Mouse (Mus musculus) T-helper 1 cell (primary cell): ENCODE results near the gene Psmg3.

ENCODE experiments used
- in situ Hi-C: fragments of 300-600 bp; cut with MboI, MseI; formaldehyde crosslinking; loops from one replicate; pipeline ENCODE4 v1.15.1; 2025; ENCODE audit warnings: high pct_unique_total_duplicates

Psmg3 gene

GRCm38 (mm10) chr5:139816445-139816844 lies 10.2 kb downstream of the Psmg3 start:
- in situ Hi-C loops: loop anchor here (5.0 kb wide), 1 partner anchor 104 kb away; no protein-coding TSS in a partner anchor

- in situ Hi-C loops: loop anchor here (5.0 kb wide), 1 partner anchor 104 kb away; no protein-coding TSS in a partner anchor
These were observed 10.7 kb downstream of the Psmg3 start for GRCm38 (mm10) chr5:139815964-139816363.

GRCm38 (mm10) chr5:139813963-139814381 lies 12.7 kb downstream of the Psmg3 start:
- in situ Hi-C loops: no loop called here

- in situ Hi-C loops: no loop called here
These were observed 13.6 kb downstream of the Psmg3 start for GRCm38 (mm10) chr5:139813126-139813490.

- in situ Hi-C loops: no loop called here
These were observed 14.1 kb downstream of the Psmg3 start for GRCm38 (mm10) chr5:139812398-139813125.

- in situ Hi-C loops: no loop called here
These were observed 14.8 kb downstream of the Psmg3 start for GRCm38 (mm10) chr5:139811677-139812397.

- in situ Hi-C loops: no loop called here
These were observed 17.3 kb downstream of the Psmg3 start for GRCm38 (mm10) chr5:139809397-139809796.

- in situ Hi-C loops: no loop called here
These were observed 20.8 kb downstream of the Psmg3 start for GRCm38 (mm10) chr5:139805924-139806323.

- in situ Hi-C loops: no loop called here
These were observed 22.0 kb downstream of the Psmg3 start for GRCm38 (mm10) chr5:139804573-139805111.

GRCm38 (mm10) chr5:139804107-139804551 lies 22.6 kb downstream of the Psmg3 start:
- in situ Hi-C loops: no loop called here

GRCm38 (mm10) chr5:139803601-139804102 lies 23.0 kb downstream of the Psmg3 start:
- in situ Hi-C loops: no loop called here

GRCm38 (mm10) chr5:139803165-139803564 lies 23.5 kb downstream of the Psmg3 start:
- in situ Hi-C loops: no loop called here

- in situ Hi-C loops: no loop called here
These were observed 24.8 kb downstream of the Psmg3 start for GRCm38 (mm10) chr5:139801880-139802279.

GRCm38 (mm10) chr5:139801231-139801630 lies 25.5 kb downstream of the Psmg3 start:
- in situ Hi-C loops: no loop called here

GRCm38 (mm10) chr5:139799801-139800590 lies 26.7 kb downstream of the Psmg3 start:
- in situ Hi-C loops: loop anchor here (10.0 kb wide), 1 partner anchor 795 kb away; no protein-coding TSS in a partner anchor

GRCm38 (mm10) chr5:139799041-139799440 lies 27.6 kb downstream of the Psmg3 start:
- in situ Hi-C loops: loop anchor here (10.0 kb wide), 1 partner anchor 796 kb away; no protein-coding TSS in a partner anchor

GRCm38 (mm10) chr5:139798168-139798900 lies 28.4 kb downstream of the Psmg3 start:
- in situ Hi-C loops: loop anchor here (10.0 kb wide), 1 partner anchor 796 kb away; no protein-coding TSS in a partner anchor

- in situ Hi-C loops: loop anchor here (10.0 kb wide), 1 partner anchor 797 kb away; no protein-coding TSS in a partner anchor
These were observed 29.1 kb downstream of the Psmg3 start for GRCm38 (mm10) chr5:139797473-139798167.

GRCm38 (mm10) chr5:139796900-139797299 lies 29.8 kb downstream of the Psmg3 start:
- in situ Hi-C loops: loop anchor here (10.0 kb wide), 1 partner anchor 798 kb away; no protein-coding TSS in a partner anchor
